Mouse (Mus musculus) monocyte, adult 2 months (primary cell): ENCODE results near the gene Rhoj.

Experiments used
- DNase-seq, 2 experiments: peaks; one replicate each; pipeline ENCODE4 v3.0.0; 2022; ENCODE audit warnings: low spot score in 2 of 2, low read depth in 1 of 2

Rhoj gene

GRCm38 (mm10) chr12:75307961-75308951, at the start of gene Rhoj:
TSS of gene Rhoj (plus strand) at chr12:75308322.
- no peak for DNase-seq

DNA sequence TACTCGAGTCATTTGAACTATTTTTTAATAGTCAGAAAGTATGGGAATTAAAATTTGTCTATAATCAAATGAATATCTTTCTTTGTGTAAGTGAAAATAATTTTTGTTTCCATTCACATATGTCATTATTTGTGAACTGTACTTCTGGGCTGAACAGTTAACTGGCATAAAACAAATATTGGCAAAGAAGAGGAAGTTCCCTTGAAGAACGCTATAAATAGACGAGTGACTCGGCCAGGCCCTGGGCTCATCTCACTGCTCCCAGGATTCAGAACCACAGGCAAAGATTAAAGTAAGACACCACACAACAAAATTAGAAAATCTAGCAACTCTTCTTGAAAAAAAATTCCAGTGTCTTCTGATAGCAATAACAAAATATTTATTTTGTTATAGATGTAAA, 36.4 kb upstream of the Rhoj start:
- DNase-seq: no peak

- DNase-seq: no peak
Observed at GRCm38 (mm10) chr12:75275730-75276129, 32.4 kb upstream of the Rhoj start.

DNA sequence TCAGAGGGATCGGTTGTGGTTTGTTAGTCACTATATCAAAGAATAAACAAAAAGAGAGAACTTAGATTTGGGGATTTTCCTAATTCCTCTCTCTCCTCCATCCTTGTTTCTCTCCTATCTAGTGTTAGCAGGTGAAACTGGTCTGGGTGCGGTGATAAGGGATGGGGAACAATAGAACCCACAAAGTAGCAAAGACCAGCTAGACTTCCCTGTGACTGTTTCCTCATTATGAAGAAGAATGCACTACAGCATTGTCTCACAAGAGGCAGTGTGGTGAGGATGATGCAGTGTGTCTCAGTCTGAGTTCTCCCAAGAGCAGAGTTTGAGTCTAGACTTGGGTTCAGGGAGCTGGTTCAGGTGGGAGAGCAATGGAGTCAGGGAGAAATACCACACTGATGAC, 30.7 kb upstream of the Rhoj start:
- DNase-seq: no peak

- DNase-seq: no peak
Observed at GRCm38 (mm10) chr12:75280502-75280901, 27.6 kb upstream of the Rhoj start.

DNA sequence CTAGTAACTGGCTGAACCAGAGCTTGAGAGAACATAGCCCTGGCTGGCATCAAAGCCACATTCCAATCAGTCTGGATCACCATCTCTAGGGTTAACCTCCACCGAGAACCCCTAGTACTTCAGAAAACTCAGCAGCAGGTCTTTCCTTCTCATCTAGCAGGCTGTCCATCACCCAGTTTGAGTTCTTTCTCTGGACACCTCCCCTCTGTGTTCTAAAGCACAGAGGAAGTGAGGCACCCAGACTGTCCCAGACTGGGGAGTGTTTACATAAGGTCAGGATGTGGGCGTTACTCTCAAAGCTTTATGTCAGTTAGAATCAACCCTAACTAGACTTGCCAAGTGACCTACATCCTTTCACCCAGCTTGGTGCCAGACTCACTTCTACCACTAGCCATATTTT, 24.9 kb upstream of the Rhoj start:
- DNase-seq: no peak

GRCm38 (mm10) chr12:75286166-75286565, 22.0 kb upstream of the Rhoj start:
- no peak for DNase-seq

DNA sequence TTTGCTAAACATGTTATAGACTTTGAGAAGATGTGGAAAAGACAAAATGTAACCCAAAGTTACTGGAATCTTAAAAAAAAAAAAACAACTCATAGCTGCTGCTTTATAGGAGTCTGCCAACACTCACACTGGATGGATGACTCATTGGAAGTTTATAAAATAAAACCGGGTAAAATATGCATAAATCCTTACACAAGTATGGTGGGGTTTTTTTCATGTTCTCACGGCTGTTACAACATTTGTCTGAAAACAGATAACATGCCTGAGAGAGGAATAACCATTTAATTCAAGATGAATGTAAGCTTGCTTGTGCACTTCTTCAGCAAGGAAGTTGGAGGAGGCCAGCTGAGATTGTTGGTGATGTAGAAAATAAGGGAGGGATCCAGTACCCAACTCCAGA, 17.6 kb upstream of the Rhoj start:
- DNase-seq: no peak

GRCm38 (mm10) chr12:75291556-75291955, 16.6 kb upstream of the Rhoj start:
- DNase-seq: no peak

GRCm38 (mm10) chr12:75292939-75293338, 15.2 kb upstream of the Rhoj start:
- DNase-seq: no peak

- DNase-seq: no peak
Observed at GRCm38 (mm10) chr12:75299865-75300264, 8.3 kb upstream of the Rhoj start.

- no peak for DNase-seq
Observed at GRCm38 (mm10) chr12:75304132-75304531, 4.0 kb upstream of the Rhoj start.

GRCm38 (mm10) chr12:75309756-75310155, 1.6 kb downstream of the Rhoj start:
- no peak for DNase-seq

DNA sequence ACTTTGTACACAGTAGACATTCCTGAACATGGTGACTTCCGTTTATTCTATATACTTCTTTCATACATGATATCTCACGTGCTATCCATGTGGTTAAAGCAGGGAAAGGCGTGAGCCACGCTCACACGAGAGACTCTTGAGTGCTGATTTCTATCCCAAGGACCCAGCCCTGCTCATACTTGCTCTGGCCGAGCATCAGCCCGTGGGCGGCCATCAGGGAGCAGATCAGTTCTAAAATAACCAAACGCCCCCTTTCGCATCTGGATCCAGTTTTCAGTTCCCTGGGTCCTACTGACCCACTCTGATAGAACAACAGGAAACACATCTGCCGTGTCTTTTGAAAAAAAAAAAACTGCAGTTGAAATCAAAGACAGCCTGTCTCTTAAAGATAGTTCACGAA, 2.6 kb downstream of the Rhoj start:
- no peak for DNase-seq

DNA sequence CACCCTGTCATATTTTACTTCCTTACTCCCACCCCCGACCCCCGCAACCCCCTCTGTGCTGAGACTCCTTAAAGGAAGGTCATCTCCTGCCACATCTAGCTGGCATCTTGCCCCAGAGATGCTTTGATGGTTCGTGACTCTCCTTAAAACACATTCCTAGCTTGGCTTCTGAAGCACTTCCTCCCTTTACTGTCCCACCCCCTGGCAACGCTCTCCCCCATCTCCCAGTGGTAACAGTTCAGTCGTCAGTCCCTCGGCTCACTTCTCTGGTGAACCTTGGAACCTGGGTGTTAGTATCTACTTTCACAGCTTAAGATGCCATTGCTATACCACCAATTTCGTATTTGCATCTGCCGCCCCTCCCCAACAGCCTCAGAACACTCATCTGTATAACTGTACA, 3.8 kb downstream of the Rhoj start:
- no peak for DNase-seq

GRCm38 (mm10) chr12:75313992-75314391, 5.9 kb downstream of the Rhoj start:
- DNase-seq: no peak

DNA sequence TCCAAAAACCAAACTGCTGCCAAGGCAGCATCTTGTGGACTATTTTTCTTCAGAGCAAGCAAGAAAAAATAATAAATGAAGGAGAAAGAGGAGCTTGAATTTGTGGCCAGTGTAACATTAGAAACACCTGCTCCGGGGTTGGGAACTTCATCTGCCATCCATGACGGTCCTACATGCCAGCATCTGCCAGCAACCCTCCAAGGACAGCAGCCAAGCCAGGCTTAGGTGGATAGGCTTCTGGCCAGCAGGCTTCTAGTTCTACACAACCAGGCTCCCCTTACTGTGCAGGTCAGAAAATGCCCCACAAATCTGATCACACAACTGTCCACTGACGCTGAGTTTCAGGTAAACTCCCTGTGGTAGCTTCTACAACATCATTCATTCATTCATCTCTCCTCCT, 7.7 kb downstream of the Rhoj start:
- DNase-seq: no peak

DNA sequence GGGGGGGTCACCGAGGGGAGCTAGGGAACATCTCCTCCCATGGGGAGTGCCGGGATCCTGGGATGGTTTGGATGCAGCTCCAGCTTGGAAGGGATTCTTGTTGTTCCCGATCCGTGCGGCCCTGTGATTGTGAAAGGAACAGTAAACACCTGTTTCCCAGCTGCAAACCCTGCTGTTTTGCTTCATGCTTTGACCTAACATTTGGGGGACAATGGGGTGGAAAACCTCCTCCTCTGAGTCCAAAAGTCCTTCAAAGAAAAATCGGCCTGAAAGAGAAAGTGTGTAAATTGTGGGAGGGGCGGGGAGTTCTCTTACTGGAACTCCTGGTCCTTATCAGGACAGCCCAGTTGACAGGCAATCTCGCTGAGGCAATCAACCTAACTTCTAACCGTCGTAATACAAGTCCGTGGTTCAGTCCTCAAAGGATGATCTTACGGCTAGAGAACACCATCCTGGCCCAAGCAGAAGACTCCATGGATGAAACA, 12.4 kb downstream of the Rhoj start:
- no peak for DNase-seq

- no peak for DNase-seq
Observed at GRCm38 (mm10) chr12:75321189-75321588, 13.1 kb downstream of the Rhoj start.

GRCm38 (mm10) chr12:75329188-75329587, 21.1 kb downstream of the Rhoj start:
- DNase-seq: no peak

- DNase-seq: no peak
Observed at GRCm38 (mm10) chr12:75339894-75340293, 31.8 kb downstream of the Rhoj start.

GRCm38 (mm10) chr12:75340331-75340730, 32.2 kb downstream of the Rhoj start:
- no peak for DNase-seq

DNA sequence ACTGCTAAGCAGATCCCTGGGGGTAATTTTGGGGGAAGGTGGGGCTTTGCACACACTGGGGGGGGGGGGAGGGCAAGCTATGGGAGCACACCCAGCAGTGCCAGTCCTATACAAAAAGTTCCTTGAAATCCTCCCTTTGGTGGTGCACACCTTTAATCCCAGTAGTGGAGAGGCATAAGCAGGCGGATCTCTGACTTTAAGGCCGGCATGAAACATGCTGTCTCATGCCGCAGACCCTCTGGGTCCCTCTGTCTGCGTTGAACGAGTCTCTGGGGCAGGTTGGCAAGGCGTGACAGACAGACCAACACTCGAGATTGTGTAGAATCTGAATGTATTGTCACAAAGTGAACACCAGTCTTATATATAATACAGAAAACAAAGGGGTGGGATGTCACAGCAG, 40.4 kb downstream of the Rhoj start:
- DNase-seq: no peak
